Mouse (Mus musculus) forebrain, postnatal 0 days (tissue): ENCODE data around the gene Slain2. TPM values are rescaled to one million over a fixed set of nuclear protein-coding genes. Genes with fewer than 3 reads are reported as not detected.

Experiments used
- ATAC-seq: fragments of 200-750 bp; cut with Nextera tagmentation; 2 replicates; pipeline ENCODE4 v1.8.0; 2017; ENCODE audit warnings: mild to moderate bottlenecking, moderate library complexity
- DNase-seq: peaks from one replicate; pipeline ENCODE4 v3.0.0-alpha.2; 2015
- H3K27ac ChIP-seq: fragments of 300-500 bp; sonication (generic); 2 replicates; pipeline ENCODE4 v1.5.1; 2014; ENCODE audit warnings: low read depth, mild to moderate bottlenecking, antibody characterized with exemption, low read length, moderate library complexity, mixed read lengths
- H3K27me3 ChIP-seq: fragments of 300-500 bp; sonication (generic); 2 replicates; pipeline ENCODE4 v1.6.1; 2014; ENCODE audit warnings: mild to moderate bottlenecking, low read length, mixed read lengths; ENCODE audit not compliant: insufficient read depth
- H3K36me3 ChIP-seq: fragments of 300-500 bp; sonication (generic); 2 replicates; pipeline ENCODE4 v1.6.1; 2014; ENCODE audit warnings: mild to moderate bottlenecking, moderate library complexity; ENCODE audit not compliant: insufficient read depth
- H3K4me1 ChIP-seq: fragments of 300-500 bp; sonication (generic); 2 replicates; pipeline ENCODE4 v1.6.1; 2014; ENCODE audit warnings: antibody characterized with exemption; ENCODE audit not compliant: insufficient read depth
- H3K4me2 ChIP-seq: fragments of 300-500 bp; sonication (generic); 2 replicates; pipeline ENCODE4 v1.6.1; 2014; ENCODE audit warnings: low read depth, mild to moderate bottlenecking, moderate library complexity
- H3K4me3 ChIP-seq: fragments of 300-500 bp; sonication (generic); 2 replicates; pipeline ENCODE4 v1.5.1; 2014; ENCODE audit warnings: low read depth, low read length, mixed read lengths
- H3K9ac ChIP-seq: fragments of 300-500 bp; sonication (generic); 2 replicates; pipeline ENCODE4 v1.6.1; 2014; ENCODE audit warnings: mild to moderate bottlenecking
- H3K9me3 ChIP-seq: fragments of 300-500 bp; sonication (generic); 2 replicates; pipeline ENCODE4 v1.6.1; 2016; ENCODE audit warnings: low read length
- CTCF ChIP-seq: sonication (generic); IDR thresholded peaks from 2 replicates; pipeline ENCODE4 v1.5.1; 2016; ENCODE audit warnings: antibody characterized with exemption, control low read depth, low read depth
- WGBS: fragments of 180-500 bp; shearing (Covaris S2); extraction: QIAGEN DNeasy Blood & Tissue Kit; methylation state at CpG from one replicate; pipeline ENCODE4 v1.1.7; 2014; 5-methylcytosine and 5-hydroxymethylcytosine counted together
- polyA plus RNA-seq: library from polyadenylated mRNA; unstranded; fragments of >200 nt; fragmentation: Nextera tagmentation; extraction: Ambion mirVana; gene quantifications from 2 replicates; pipeline ENCODE4 v1.2.1, GENCODE M21; 2015
- total RNA-seq: library from RNA; depleted of rRNA; stranded (reverse); fragments of >200 nt; gene quantifications from 2 replicates; pipeline ENCODE4 v1.2.3, GENCODE M21; 2014; rRNA removed

Slain2 gene
- total and polyA plus RNA-seq, 2 experiments from 2014 or later = 12.7 to 48.2 TPM

- Histone ChIP-seq H3K27me3 (no peaks in the 10 kb centered on the region), H3K9me3 (no peaks in the 10 kb centered on the region), H3K36me3 (no peaks in the 10 kb centered on the region), H3K9ac (no peak overlapping the region), H3K27ac (no peak overlapping the region), H3K4me1 (no peaks in the 10 kb centered on the region), H3K4me3 (no peak overlapping the region), H3K4me2 (no peak overlapping the region)
- ATAC-seq (no peak), DNase-seq (no peak)
- TF ChIP-seq CTCF = no peak
- WGBS = 48% methylated on average over 9 of the region's 9 CpGs
Observed at GRCm38 (mm10) chr5:73014745-73015144, 100.6 kb downstream of the Slain2 start.

- Histone ChIP-seq H3K9me3 (no peaks in the 10 kb centered on the region), H3K27ac (no peak overlapping the region), H3K4me1 (no peaks in the 10 kb centered on the region), H3K36me3 (peaks cover 35% of the 10 kb centered on the region), H3K9ac (no peak overlapping the region), H3K27me3 (no peaks in the 10 kb centered on the region), H3K4me3 (no peak overlapping the region), H3K4me2 (no peak overlapping the region)
- DNase-seq (no peak), ATAC-seq (no peak)
- TF ChIP-seq CTCF = no peak
- WGBS = 92% methylated on average over 13 of the region's 13 CpGs
Observed at GRCm38 (mm10) chr5:73023801-73024200, 109.7 kb downstream of the Slain2 start.

Other genes starting within 250 kb of the Slain2 start
- not detected in 2 replicates for gene Txk, start 161.5 kb upstream of the Slain2 start, total RNA-seq
- 0.06 and 0.13 TPM in 2 replicates for gene Txk, start 161.5 kb upstream of the Slain2 start, polyA plus RNA-seq
- 4.0 and 6.9 TPM in 2 replicates for gene Tec, start 45.8 kb upstream of the Slain2 start, total RNA-seq
- 2.1 and 2.5 TPM in 2 replicates for gene Tec, start 45.8 kb upstream of the Slain2 start, polyA plus RNA-seq
- not detected in 2 replicates for gene Gm10135, start 60.4 kb downstream of the Slain2 start, total RNA-seq
- not detected in 2 replicates for gene Gm10135, start 60.4 kb downstream of the Slain2 start, polyA plus RNA-seq
- 6.5 and 14.2 TPM in 2 replicates for gene Slc10a4, start 92.6 kb downstream of the Slain2 start, total RNA-seq
- gene Slc10a4, start 92.6 kb downstream of the Slain2 start, polyA plus RNA-seq = 21.3 and 27.0 TPM in 2 replicates